Mouse (Mus musculus): ENCODE data around the gene Adgrf1. TPM values are rescaled to one million over a fixed set of nuclear protein-coding genes. Genes with fewer than 3 reads are reported as not detected.

The Adgrf1 gene
- not detected for polyA plus RNA-seq (2014; fragmentation: Illumina TruSeq; extraction: RNeasy Lipid Tissue Mini Kit (QIAGEN cat#74804); ENCODE audit: low read depth, low replicate concordance)

DNA sequence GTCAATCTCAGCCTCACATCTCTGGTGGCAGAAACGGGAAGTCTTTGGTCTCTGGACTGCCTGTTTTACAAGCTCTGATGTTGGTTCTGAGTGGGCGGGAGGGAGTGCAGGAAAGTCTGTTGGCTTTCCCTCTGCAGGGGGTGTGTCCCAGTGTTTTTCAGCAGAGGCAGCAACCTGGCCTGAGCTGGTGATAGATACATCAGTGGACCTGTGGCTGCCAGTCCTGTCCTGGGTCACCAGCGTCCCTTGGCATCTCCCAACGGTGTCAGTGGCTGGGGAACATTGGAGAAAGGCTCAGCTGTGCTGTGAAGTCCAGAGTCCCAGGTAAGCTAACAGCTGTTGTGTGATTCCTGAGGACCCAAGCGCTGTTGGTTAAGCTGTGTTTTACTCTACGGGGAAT lies at the start of gene Adgrf1:
Gene Adgrf1 (plus strand): TSS at position 169 of the 400 bp plus-strand sequence.

DNA sequence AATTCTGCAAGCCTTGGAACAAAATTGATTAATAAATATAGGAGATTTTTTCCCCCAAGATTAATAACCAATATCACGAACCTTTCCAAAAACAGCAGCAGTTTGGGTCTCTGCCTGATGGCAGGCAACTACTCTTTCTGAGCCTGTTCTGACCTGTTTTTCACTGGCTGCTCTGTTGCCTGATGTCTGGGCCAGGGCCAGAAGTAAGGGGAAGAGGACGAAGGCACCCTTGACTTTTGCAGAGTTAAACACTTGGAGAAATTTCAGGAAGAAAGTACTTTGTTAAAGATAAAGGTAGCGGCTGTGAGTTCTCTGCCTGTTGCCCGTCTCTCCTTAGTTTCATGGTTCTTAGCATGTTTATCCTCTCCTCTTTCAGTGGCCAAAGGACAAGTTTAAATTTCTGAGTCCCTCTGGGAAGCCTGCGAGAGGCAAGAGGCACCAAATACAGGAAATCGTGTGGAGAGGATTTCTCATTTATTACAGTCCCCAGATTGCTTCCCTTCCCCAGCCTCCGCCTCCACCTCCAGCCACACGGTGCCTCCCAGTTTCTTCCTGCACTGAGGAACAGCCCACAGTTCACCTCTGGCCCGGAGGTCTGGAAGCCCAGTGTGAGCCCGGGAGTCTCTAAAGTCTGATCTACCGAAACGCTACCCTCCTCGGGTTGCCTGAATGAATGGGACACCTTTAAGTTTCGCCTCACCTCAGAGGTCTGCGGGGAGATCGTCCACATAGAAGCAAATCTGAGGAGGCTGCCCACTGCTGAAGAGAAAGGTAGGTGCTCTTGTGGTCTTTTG lies 89.9 kb downstream of the Adgrf1 start, which contains the start of gene Adgrf5:
Gene Adgrf5 (plus strand): TSS at position 626 of the 794 bp plus-strand sequence.

Other genes with a start within 250 kb of the Adgrf1 start
- 134 TPM for gene Adgrf5, start 90.1 kb downstream of the Adgrf1 start, polyA plus RNA-seq (2014; fragmentation: Illumina TruSeq; extraction: RNeasy Lipid Tissue Mini Kit (QIAGEN cat#74804); ENCODE audit: low read depth, low replicate concordance)
- not detected for gene Mep1a, start 232.5 kb downstream of the Adgrf1 start, polyA plus RNA-seq (2014; fragmentation: Illumina TruSeq; extraction: RNeasy Lipid Tissue Mini Kit (QIAGEN cat#74804); ENCODE audit: low read depth, low replicate concordance)

All from heart, adult 10 weeks (tissue).